Mouse (Mus musculus) heart, embryonic 10.5 days (tissue): ENCODE data around the gene Necap2. TPM values are rescaled to one million over a fixed set of nuclear protein-coding genes. Genes with fewer than 3 reads are reported as not detected.

Source experiments
- DNase-seq: peaks from one replicate; pipeline ENCODE4 v3.0.0-alpha.2; 2017; ENCODE audit warnings: low spot score
- H3K27ac ChIP-seq: fragments of 300-500 bp; sonication (generic); 2 replicates; pipeline ENCODE4 v1.5.1; 2016; ENCODE audit warnings: mild to moderate bottlenecking
- H3K27me3 ChIP-seq: fragments of 300-500 bp; sonication (generic); 2 replicates; pipeline ENCODE4 v1.6.1; 2016; ENCODE audit warnings: mild to moderate bottlenecking; ENCODE audit not compliant: poor library complexity, insufficient read depth, severe bottlenecking
- H3K36me3 ChIP-seq: fragments of 300-500 bp; sonication (generic); 2 replicates; pipeline ENCODE4 v1.6.1; 2016; ENCODE audit warnings: mild to moderate bottlenecking, moderate library complexity
- H3K4me1 ChIP-seq: fragments of 300-500 bp; sonication (generic); 2 replicates; pipeline ENCODE4 v1.6.1; 2016; ENCODE audit warnings: mild to moderate bottlenecking
- H3K4me3 ChIP-seq: fragments of 300-500 bp; sonication (generic); 2 replicates; pipeline ENCODE4 v1.5.1; 2016; ENCODE audit warnings: mild to moderate bottlenecking, moderate library complexity
- H3K9me3 ChIP-seq: fragments of 300-500 bp; sonication (generic); 2 replicates; pipeline ENCODE4 v1.6.1; 2016; ENCODE audit warnings: mild to moderate bottlenecking, moderate library complexity
- WGBS: fragments of 180-500 bp; shearing (Covaris S2); methylation state at CpG from one replicate; pipeline ENCODE4 v1.1.7; 2016; 5-methylcytosine and 5-hydroxymethylcytosine counted together
- polyA plus RNA-seq: library from polyadenylated mRNA; unstranded; fragments of >200 nt; fragmentation: Nextera tagmentation; extraction: Ambion mirVana; gene quantifications from 2 replicates; pipeline ENCODE4 v1.2.1, GENCODE M21; 2016

The Necap2 gene
- polyA plus RNA-seq: 41.9 and 53.4 TPM in 2 replicates

DNA sequence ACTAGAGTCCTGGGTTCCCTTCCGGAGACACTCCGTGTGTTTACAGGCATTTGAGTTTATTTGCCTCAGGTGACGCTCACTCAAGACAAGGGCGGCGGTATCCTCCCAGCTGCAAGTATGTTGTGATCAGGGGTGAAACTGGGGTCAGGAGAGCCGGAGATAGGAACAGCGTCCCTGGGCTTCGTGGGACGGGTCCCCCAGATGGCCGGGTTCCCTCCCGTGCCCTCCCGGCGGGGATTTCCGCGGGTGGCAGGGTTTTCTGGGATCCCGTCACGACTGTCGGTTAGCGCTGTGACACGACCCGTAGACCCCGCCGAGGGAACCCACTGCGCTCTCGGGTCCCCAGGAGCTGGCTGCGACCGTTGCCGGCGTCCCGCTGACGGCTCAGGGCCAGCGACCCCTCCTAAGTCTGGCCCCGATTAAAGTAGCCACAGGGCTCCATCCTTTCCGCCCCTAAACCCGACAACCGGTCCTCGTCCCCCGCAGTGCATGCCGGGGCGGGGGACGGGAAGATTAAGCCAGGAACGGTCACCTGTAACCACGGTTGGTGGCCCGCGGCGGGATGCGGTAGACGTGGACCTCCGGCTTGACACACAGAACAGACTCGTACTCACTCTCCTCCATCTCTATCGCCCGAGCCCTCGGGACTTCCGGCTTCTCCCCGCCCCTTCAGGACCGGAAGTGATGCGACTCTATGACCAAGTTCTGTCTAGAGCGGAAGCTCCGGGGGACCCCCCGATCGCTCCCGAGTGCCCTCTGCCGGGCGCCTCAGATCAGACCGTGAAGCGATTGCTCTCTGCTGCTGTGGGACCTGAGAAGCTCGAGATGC is at the start of gene Necap2:
TSS of gene Necap2 (minus strand) at position 677 of the 829 bp plus-strand sequence.
- under 1% methylated on average over 67 of the region's 67 CpGs for WGBS
- Histone ChIP-seq H3K4me1 (peaks cover 30% of the 10 kb centered on the region), H3K9me3 (no peaks in the 10 kb centered on the region), H3K4me3 (peak within 1 kb of the TSS; percentile 95), H3K27ac (peak within 1 kb of the TSS; percentile 87), H3K36me3 (peaks cover 20% of the 10 kb centered on the region), H3K27me3 (no peaks in the 10 kb centered on the region)
- DNase-seq: peak; percentile 98

DNA sequence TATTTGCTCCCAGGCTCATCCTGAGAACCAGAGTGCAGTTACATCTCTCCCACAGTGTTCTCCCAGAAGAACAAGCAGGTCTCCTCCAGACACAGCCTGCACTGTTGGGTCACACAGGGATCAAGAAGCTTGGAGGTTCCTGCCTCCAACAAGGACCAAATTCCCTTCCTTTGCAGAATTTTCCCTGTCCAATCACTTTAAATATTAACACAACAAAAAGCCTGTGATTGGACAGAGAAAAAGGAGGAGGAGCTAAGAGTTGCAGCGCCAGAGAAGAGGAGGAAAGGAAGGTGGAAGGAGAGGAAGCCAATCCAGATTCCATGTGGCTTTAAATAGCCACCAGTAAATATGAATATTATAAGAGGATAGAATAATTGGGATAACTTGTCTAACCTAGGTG is 44.9 kb upstream of the Necap2 start:
- Histone ChIP-seq H3K4me3 (no peak overlapping the region), H3K9me3 (no peaks in the 10 kb centered on the region), H3K4me1 (peaks cover 71% of the 10 kb centered on the region), H3K27ac (no peak overlapping the region), H3K36me3 (peaks cover 14% of the 10 kb centered on the region), H3K27me3 (no peaks in the 10 kb centered on the region)
- 29% methylated on average over 1 of the region's 1 CpGs for WGBS
- no peak for DNase-seq

GRCm38 (mm10) chr4:141122663-141123062 is 44.5 kb upstream of the Necap2 start:
- 79% methylated on average over 7 of the region's 7 CpGs for WGBS
- DNase-seq: no peak
- H3K4me3 ChIP-seq: no peak overlapping the region
- peaks cover 71% of the 10 kb centered on the region for H3K4me1 ChIP-seq
- H3K36me3 ChIP-seq: peaks cover 17% of the 10 kb centered on the region
- no peak overlapping the region for H3K27ac ChIP-seq
- no peaks in the 10 kb centered on the region for H3K9me3 ChIP-seq
- no peaks in the 10 kb centered on the region for H3K27me3 ChIP-seq

- WGBS: 32% methylated on average over 11 of the region's 11 CpGs
- peaks cover 36% of the 10 kb centered on the region for H3K36me3 ChIP-seq
- H3K9me3 ChIP-seq: no peaks in the 10 kb centered on the region
- no peak overlapping the region for H3K27ac ChIP-seq
- no peak overlapping the region for H3K4me3 ChIP-seq
- peaks cover 69% of the 10 kb centered on the region for H3K4me1 ChIP-seq
- no peaks in the 10 kb centered on the region for H3K27me3 ChIP-seq
- DNase-seq: no peak
These were observed 42.5 kb upstream of the Necap2 start for GRCm38 (mm10) chr4:141120700-141121099.

DNA sequence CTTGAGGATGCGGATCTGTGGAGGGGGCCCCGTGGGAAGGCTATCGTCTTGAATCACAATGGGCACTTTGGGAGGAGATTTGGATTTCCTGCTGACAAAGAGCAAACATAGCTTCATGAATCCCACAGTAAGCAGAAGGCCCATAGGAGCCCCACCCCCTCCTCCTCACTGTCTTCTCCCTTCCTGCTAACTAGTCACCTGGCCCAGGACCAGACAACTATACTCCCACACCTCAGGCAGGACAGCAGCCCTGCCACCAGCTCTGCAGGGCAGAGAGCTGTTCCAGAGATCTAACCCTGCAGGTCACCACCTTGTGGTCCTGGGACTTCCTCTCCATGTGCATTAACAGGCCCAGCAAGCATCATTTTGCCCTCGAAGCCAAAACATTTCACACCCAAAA is 40.5 kb upstream of the Necap2 start:
- no peak for DNase-seq
- Histone ChIP-seq H3K27me3 (no peaks in the 10 kb centered on the region), H3K9me3 (no peaks in the 10 kb centered on the region), H3K4me3 (no peak overlapping the region), H3K4me1 (peaks cover 63% of the 10 kb centered on the region), H3K27ac (0 out of 2 replicates have a peak overlapping the region, but pooled peaks have one; percentile 38), H3K36me3 (peaks cover 55% of the 10 kb centered on the region)
- 71% methylated on average over 4 of the region's 4 CpGs for WGBS

DNA sequence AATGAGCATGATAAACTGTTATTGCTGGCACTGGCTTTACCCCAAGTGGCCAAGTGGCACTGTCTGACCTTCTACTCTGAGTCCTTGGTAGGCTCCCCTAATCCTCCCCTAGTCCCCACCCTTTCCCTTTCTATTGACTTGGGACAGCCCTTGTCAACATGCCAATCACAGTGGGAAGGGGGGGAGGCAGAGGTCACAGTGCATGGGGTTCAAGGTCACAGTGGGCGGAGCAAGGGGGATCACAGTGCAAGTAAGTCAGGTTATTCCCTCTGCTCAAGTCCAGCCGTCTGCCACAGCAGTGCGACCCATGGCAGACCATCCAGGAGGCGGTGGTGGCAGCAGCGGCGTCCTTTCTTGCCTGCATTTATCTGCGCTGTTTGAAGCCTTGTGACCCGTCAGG is 37.2 kb upstream of the Necap2 start:
- H3K27ac ChIP-seq: peak overlapping the region; percentile 47; the same call in 1 of the 2 replicates
- WGBS: 83% methylated on average over 8 of the region's 8 CpGs
- no peaks in the 10 kb centered on the region; the same call in 1 of the 2 replicates for H3K9me3 ChIP-seq
- no peaks in the 10 kb centered on the region for H3K27me3 ChIP-seq
- H3K4me3 ChIP-seq: no peak overlapping the region
- peaks cover 87% of the 10 kb centered on the region for H3K36me3 ChIP-seq
- H3K4me1 ChIP-seq: peaks cover 40% of the 10 kb centered on the region
- no peak for DNase-seq

DNA sequence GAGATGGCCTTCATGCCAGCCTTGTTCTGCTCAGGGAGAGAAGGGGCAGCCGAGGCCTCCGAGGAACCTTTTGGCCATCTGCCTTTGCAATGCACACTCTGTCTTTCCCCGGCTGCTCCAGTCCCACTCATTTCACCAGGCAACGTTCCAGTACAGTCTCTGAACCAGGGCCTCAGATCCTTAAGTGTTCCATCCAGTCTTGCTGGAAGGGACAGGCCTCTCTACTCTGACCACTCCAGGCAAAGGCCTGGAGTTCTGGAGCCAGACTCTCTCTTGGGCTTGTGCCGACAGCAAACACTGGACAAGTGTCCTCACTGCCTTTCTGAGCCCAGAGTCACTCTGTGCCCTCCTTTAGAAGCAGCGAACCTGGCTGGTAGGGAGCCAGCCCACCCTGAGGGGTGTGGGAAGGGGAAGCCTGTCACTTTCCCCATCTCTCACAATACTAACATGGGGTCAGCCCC is 36.4 kb upstream of the Necap2 start:
- Histone ChIP-seq H3K36me3 (peaks cover 93% of the 10 kb centered on the region), H3K9me3 (no peaks in the 10 kb centered on the region; the same call in 1 of the 2 replicates)
- WGBS: 90% methylated on average over 6 of the region's 6 CpGs

DNA sequence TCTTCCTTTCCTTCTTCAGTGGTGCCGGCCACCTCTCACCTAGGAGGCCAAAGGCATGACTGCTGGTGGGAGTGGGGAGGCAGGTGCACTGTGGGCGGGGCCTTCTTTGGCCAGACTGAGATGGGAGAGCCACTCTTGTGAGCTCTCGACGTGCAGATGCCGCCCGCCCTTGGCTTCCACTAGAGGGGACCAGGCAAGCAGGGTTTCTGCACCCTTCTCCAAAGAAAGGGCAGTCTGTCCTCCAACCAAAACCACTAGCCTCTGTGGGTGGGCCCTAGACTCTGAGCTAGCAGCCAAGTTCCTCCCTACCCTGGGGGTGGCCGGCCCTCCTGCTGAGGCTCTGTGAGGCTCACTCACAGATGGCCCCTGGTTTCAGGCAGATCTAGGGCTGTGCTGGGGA is 35.7 kb upstream of the Necap2 start:
- Histone ChIP-seq H3K9me3 (no peaks in the 10 kb centered on the region; the same call in 1 of the 2 replicates), H3K27me3 (no peaks in the 10 kb centered on the region), H3K4me1 (peaks cover 30% of the 10 kb centered on the region), H3K4me3 (no peak overlapping the region), H3K27ac (0 out of 2 replicates have a peak overlapping the region, but pooled peaks have one; percentile 36), H3K36me3 (peaks cover 88% of the 10 kb centered on the region)
- WGBS: 90% methylated on average over 7 of the region's 7 CpGs
- DNase-seq: no peak

More for the DNA sequence above, 36.4 kb upstream of the Necap2 start:
- Histone ChIP-seq H3K4me1 (peaks cover 34% of the 10 kb centered on the region), H3K27me3 (no peaks in the 10 kb centered on the region), H3K27ac (peak overlapping the region; percentile 36; the same call in 1 of the 2 replicates), H3K4me3 (no peak overlapping the region)
- DNase-seq: no peak

GRCm38 (mm10) chr4:141108196-141108732 is 30.1 kb upstream of the Necap2 start:
- DNase-seq: peak; percentile 87
- Histone ChIP-seq H3K4me1 (peaks cover 25% of the 10 kb centered on the region), H3K27me3 (no peaks in the 10 kb centered on the region), H3K36me3 (peaks cover 36% of the 10 kb centered on the region), H3K27ac (no peak overlapping the region), H3K9me3 (no peaks in the 10 kb centered on the region; the same call in 1 of the 2 replicates), H3K4me3 (no peak overlapping the region)
- WGBS: 21% methylated on average over 10 of the region's 10 CpGs

DNA sequence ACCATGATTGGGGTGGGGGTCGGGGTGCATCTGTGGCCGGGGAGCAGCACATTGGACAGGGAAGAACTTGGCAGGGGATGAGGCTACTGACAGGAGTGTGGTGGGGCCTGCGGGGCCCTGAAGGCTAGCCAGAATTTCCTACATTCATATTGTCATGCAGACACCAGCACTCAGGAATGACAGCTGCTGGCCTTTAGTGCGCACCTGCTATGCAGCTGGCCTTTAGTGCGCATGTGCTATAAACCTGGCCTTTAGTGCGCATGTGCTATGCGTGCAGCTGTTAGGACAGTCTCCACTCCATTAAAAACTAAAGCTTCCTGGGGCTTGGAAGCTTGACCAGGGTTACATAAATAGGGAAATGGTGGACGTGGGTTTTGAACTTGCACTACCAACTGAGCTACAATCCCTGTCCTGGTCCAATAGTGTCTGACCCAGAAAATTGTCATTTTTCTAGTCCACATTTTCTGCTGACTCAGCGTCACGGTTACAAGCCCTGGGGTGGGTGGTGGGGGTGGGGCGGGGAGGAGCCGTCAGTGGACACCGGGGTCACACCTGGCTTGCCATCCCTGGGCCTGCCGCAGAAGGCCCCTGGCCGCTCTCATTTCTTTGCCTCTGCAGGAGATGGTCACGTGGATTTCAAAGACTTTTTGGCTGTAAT is 28.5 kb upstream of the Necap2 start:
- no peak overlapping the region for H3K4me3 ChIP-seq
- no peaks in the 10 kb centered on the region; the same call in 1 of the 2 replicates for H3K9me3 ChIP-seq
- no peaks in the 10 kb centered on the region for H3K27me3 ChIP-seq
- peaks cover 25% of the 10 kb centered on the region for H3K4me1 ChIP-seq
- DNase-seq: no peak
- WGBS: 84% methylated on average over 16 of the region's 16 CpGs
- peaks cover 20% of the 10 kb centered on the region for H3K36me3 ChIP-seq
- H3K27ac ChIP-seq: no peak overlapping the region

DNA sequence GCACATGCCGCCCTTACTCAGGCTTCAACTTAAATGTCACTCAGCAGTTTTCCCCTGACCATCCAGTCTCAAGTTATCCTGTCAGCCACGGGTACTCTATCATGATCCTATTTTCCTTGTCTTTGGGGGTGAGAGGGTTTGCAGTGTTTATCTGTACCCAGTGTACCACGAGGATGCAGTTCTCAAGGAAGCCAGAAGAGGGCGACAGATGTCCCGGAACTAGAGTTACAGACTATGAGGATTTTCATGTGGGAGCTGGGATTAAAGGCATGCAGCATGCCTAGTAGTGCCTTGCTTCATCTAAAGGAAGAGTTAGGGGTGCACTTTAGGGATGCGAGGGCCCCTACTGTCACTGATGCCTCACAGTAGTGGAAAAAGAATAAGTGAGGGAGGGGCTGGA is 23.7 kb upstream of the Necap2 start:
- no peaks in the 10 kb centered on the region for H3K9me3 ChIP-seq
- no peaks in the 10 kb centered on the region for H3K27me3 ChIP-seq
- H3K4me3 ChIP-seq: no peak overlapping the region
- H3K36me3 ChIP-seq: no peaks in the 10 kb centered on the region
- H3K27ac ChIP-seq: no peak overlapping the region
- no peak for DNase-seq
- 56% methylated on average over 6 of the region's 6 CpGs for WGBS
- H3K4me1 ChIP-seq: peaks cover 31% of the 10 kb centered on the region; the same call in 1 of the 2 replicates

- no peak overlapping the region for H3K4me3 ChIP-seq
- no peak for DNase-seq
- H3K36me3 ChIP-seq: no peaks in the 10 kb centered on the region
- 91% methylated on average over 9 of the region's 9 CpGs for WGBS
- H3K9me3 ChIP-seq: no peaks in the 10 kb centered on the region
- no peak overlapping the region for H3K27ac ChIP-seq
- no peaks in the 10 kb centered on the region for H3K27me3 ChIP-seq
- peaks cover 33% of the 10 kb centered on the region; the same call in 1 of the 2 replicates for H3K4me1 ChIP-seq
These were observed 23.1 kb upstream of the Necap2 start for GRCm38 (mm10) chr4:141101291-141101690.
